Mouse (Mus musculus) stomach, embryonic 15.5 days (tissue): Measurements from ENCODE around the gene Fgf12. TPM values are rescaled to one million over a fixed set of nuclear protein-coding genes. Genes with fewer than 3 reads are reported as not detected.

ENCODE experiments used
- ATAC-seq: fragments of 200-750 bp; cut with Nextera tagmentation; 2 replicates; pipeline ENCODE4 v1.8.0; 2017; ENCODE audit warnings: low read depth, moderate number of reproducible peaks, moderate TSS enrichment; ENCODE audit not compliant: insufficient read depth, low FRiP score
- H3K27ac ChIP-seq: fragments of 300-500 bp; sonication (generic); 2 replicates; pipeline ENCODE4 v1.5.1; 2015; ENCODE audit warnings: mild to moderate bottlenecking, inconsistent platforms
- H3K27me3 ChIP-seq: fragments of 300-500 bp; sonication (generic); replicated peaks from 2 replicates; pipeline ENCODE4 v1.6.1; 2015; ENCODE audit warnings: inconsistent platforms
- H3K36me3 ChIP-seq: fragments of 300-500 bp; sonication (generic); 2 replicates; pipeline ENCODE4 v1.6.1; 2015; ENCODE audit warnings: inconsistent platforms
- H3K4me1 ChIP-seq: fragments of 300-500 bp; sonication (generic); 2 replicates; pipeline ENCODE4 v1.6.1; 2015; ENCODE audit warnings: inconsistent platforms
- H3K4me2 ChIP-seq: fragments of 300-500 bp; sonication (generic); 2 replicates; pipeline ENCODE4 v1.6.1; 2015; ENCODE audit warnings: mild to moderate bottlenecking, inconsistent platforms
- H3K4me3 ChIP-seq: fragments of 300-500 bp; sonication (generic); replicated peaks from 2 replicates; pipeline ENCODE4 v1.5.1; 2015; ENCODE audit warnings: inconsistent platforms
- H3K9ac ChIP-seq: fragments of 300-500 bp; sonication (generic); 2 replicates; pipeline ENCODE4 v1.6.1; 2015; ENCODE audit warnings: inconsistent platforms
- H3K9me3 ChIP-seq: fragments of 300-500 bp; sonication (generic); 2 replicates; pipeline ENCODE4 v1.6.1; 2016; ENCODE audit warnings: inconsistent platforms
- WGBS: fragments of 180-500 bp; shearing (Covaris S2); methylation state at CpG from one replicate; pipeline ENCODE4 v1.1.7; 2015; 5-methylcytosine and 5-hydroxymethylcytosine counted together
- polyA plus RNA-seq: library from polyadenylated mRNA; unstranded; fragments of >200 nt; fragmentation: Nextera tagmentation; extraction: Ambion mirVana; gene quantifications from 2 replicates; pipeline ENCODE4 v1.2.1, GENCODE M21; 2015

Fgf12 gene
- polyA plus RNA-seq, 1 experiment from 2014 or later = 2.4 TPM

DNA sequence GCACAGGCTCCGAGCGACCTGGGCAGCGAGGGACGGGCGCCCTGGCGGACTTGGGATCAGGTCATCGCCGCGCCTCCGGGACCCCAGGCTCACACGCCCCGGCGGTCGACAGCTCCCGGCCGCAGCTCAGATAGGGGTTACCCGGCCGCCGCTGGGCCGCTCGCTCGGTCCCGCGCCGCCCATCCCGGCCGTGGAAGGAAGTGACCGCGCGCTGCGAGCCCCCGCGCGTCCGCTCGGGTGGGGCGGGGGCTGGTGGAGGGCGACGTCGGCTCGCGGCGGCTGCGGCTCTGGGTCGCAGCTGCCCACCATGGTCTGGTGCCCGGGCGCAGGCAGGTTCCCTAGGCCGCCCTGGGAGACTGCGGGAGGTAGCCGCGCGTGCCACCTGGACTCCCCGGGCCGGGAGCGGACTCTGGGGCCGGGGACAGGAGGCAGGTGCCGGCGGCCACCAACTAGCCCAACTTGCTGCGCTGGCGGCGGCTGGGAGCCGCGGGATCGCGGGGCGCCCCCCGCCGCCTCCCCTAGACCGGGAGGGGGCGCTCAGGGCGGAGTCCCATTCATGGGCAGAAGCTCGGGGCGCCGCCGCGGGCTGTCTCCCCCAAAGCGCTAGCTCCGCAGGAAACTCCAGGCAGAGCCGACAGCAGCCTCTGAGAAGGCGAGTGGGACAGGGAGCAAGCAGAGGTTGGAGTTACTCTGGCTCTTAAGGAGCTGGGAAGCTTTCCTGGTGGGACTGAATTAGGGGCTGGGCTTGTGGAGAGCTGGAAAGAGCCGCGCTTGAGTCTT is 306.3 kb downstream of the Fgf12 start:
- peak; percentile 69 for ATAC-seq
- H3K27me3 ChIP-seq = 0 out of 2 replicates have a peak, but pooled peaks cover 16% of the 10 kb centered on the region
- peak overlapping the region; percentile 37; the same call in 1 of the 2 replicates for H3K9ac ChIP-seq
- H3K4me2 ChIP-seq = peak overlapping the region; percentile 98
- H3K9me3 ChIP-seq = no peaks in the 10 kb centered on the region
- no peaks in the 10 kb centered on the region for H3K36me3 ChIP-seq
- no peak overlapping the region for H3K27ac ChIP-seq
- under 1% methylated on average over 74 of the region's 82 CpGs for WGBS
- H3K4me3 ChIP-seq = peak overlapping the region; percentile 72
- H3K4me1 ChIP-seq = 0 out of 2 replicates have a peak, but pooled peaks cover 11% of the 10 kb centered on the region

DNA sequence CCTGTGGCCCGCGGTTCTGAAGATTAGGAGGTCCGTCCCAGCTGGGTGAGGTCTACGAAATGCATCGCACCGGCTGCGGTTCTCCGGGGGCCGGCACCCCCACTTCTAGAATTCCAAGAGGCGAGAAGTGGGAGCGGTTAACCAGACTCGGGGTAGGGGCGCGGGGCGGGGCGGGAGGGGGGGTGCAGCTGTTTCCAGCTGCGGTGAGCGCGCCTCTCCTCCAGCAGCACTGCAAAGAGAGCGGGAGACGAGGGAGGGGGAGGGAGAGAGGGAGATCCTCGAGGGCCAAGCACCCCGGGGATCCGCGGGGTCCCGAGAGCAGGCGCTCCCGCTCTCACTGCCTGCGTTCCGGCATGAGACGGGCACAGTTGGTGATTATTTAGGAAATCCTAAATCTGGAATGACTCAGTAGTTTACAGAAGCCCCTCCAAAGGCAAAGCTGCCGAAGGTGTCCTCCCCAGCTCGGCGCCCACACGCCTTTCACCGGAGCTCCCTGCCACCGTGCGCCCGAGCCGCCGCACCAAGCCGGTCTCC is 307.0 kb downstream of the Fgf12 start:
- WGBS = under 1% methylated on average over 42 of the region's 42 CpGs
- Histone ChIP-seq H3K27ac (no peak overlapping the region), H3K9me3 (no peaks in the 10 kb centered on the region), H3K4me2 (peak overlapping the region; percentile 98), H3K4me1 (0 out of 2 replicates have a peak, but pooled peaks cover 11% of the 10 kb centered on the region), H3K9ac (peak overlapping the region; percentile 37; the same call in 1 of the 2 replicates), H3K27me3 (0 out of 2 replicates have a peak, but pooled peaks cover 16% of the 10 kb centered on the region), H3K36me3 (no peaks in the 10 kb centered on the region), H3K4me3 (peak overlapping the region; percentile 72)
- no peak for ATAC-seq

DNA sequence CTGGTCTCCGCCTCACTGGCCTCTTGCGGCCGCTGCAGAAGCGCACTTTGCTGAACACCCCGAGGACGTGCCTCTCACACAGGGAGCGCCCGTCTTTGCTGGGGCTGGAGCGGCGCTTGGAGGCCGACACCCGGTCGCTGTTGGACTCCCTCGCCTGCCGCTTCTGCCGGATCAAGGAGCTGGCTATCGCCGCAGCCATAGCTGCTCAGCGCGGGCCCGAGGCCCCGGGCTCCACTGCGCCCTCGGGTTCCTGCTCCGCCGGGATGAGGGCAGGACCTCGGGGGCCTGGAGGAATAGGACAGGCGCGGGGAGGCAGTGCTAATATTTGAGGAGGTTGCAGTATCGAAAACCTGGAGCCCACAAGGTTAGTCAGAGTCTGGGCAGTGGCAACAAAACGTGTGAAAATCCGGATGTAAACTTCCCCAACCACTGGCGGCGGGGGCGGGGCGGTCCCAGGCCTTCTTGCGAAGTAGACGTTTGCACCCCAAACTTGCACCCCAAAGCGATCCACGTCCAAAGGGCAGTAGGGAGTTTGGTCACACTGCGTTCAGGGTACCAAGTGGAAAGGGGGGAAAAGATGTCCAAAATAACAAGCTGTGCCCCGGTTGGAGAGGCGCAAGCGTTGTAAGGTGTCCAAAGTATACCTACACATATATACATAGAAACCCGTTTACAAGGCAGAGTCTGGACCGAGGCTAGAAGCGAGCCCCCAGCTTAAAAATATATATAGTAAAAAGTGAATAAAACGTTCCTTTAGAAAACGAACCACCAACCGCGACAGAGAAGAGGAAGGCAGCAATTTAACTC is 307.7 kb downstream of the Fgf12 start:
- no peaks in the 10 kb centered on the region for H3K36me3 ChIP-seq
- peak overlapping the region; percentile 72 for H3K4me3 ChIP-seq
- ATAC-seq = peak; percentile 24; the same call in 1 of the 2 replicates
- H3K9me3 ChIP-seq = no peaks in the 10 kb centered on the region
- no peak overlapping the region for H3K27ac ChIP-seq
- no peak overlapping the region for H3K9ac ChIP-seq
- peak overlapping the region; percentile 98 for H3K4me2 ChIP-seq
- H3K4me1 ChIP-seq = 0 out of 2 replicates have a peak, but pooled peaks cover 11% of the 10 kb centered on the region
- WGBS = 1% methylated on average over 51 of the region's 51 CpGs
- H3K27me3 ChIP-seq = 0 out of 2 replicates have a peak, but pooled peaks cover 16% of the 10 kb centered on the region

DNA sequence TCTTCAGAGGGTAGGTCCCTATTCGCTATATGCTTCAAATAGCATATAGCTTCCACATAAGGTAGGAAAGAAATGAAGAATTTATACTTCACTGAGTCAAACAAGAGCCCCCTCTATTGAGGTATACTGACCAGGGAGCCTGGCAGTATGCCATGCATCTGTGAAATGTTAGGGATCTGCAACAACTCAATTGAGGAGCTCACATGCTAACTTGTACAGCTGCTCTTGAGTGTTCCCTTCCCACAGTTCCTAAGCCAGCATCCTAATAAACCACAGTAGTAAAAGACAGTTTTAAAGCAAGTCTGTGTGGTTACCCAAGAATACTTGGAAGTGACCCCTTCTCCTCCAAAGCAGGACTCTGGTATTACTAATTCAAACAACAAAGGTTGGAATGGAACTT is 331.3 kb downstream of the Fgf12 start:
- ATAC-seq = no peak

DNA sequence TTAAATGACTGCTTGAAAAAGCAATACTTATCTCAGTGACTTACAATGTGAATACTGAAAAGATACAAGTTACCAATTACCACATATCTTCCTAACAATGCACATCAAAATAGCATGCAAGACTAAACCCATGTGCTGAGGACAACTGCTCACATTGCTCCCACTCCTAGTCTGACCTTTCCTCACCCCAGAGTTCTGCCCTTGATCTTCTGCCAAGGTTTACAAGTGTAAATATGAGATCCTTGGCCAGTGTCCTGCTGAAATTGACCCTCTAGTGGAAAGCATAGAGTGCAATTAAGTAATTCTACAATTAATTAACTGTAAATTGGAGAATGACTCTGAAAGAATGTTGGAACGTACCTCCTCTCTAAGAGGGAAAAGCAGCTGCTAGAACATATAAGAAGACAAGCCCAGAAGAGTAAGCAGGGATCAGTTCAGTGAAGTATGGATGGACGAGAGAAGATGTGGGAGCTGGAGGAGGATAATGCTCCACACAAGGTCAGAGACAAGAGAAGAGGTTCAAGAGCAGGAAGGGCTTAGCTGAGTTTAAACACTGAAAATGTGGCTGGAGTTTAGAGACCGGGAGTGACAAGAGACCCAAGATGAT is 333.1 kb downstream of the Fgf12 start:
- Histone ChIP-seq H3K27me3 (no peaks in the 10 kb centered on the region), H3K9ac (no peak overlapping the region), H3K4me2 (no peak overlapping the region), H3K9me3 (no peaks in the 10 kb centered on the region), H3K4me3 (no peak overlapping the region), H3K36me3 (no peaks in the 10 kb centered on the region), H3K4me1 (no peaks in the 10 kb centered on the region), H3K27ac (no peak overlapping the region)
- WGBS = 68% methylated on average over 3 of the region's 3 CpGs
- ATAC-seq = no peak

More for the DNA sequence above, 331.3 kb downstream of the Fgf12 start:
- WGBS = 88% methylated on average over 1 of the region's 1 CpGs
- Histone ChIP-seq H3K4me1 (no peaks in the 10 kb centered on the region), H3K36me3 (no peaks in the 10 kb centered on the region), H3K27me3 (no peaks in the 10 kb centered on the region), H3K9me3 (no peaks in the 10 kb centered on the region), H3K27ac (no peak overlapping the region), H3K4me2 (no peak overlapping the region), H3K4me3 (no peak overlapping the region), H3K9ac (no peak overlapping the region)

DNA sequence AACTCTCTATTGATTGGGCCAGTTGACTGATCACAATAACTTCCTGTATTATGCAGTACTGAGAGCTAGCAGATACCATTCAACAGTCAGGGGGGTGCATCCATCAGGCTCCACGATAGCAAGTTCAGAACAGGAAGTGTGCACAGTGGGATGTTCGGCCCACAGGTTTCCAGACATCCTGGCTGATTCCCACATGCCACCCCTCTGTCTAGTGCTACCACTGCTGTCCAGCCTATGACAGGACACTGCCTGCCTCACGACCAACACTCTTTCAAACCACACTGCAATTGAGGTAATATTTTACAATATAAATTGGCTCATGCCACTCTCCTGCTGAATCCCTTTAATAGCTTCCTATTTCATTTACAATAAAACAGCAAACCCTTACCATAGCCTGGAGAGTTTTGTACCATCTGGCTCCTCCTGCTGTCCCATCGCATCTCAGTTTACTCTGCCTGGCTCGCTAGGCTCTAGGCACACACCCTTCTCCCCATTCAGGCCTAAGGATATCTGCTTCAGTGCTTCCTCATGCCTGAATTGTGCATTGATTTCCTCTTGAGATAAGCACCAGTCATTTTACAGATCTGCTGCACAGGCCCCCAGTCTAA is 341.6 kb downstream of the Fgf12 start:
- H3K4me3 ChIP-seq = no peak overlapping the region
- no peak overlapping the region for H3K9ac ChIP-seq
- H3K9me3 ChIP-seq = no peaks in the 10 kb centered on the region
- H3K36me3 ChIP-seq = no peaks in the 10 kb centered on the region
- ATAC-seq = no peak
- H3K4me2 ChIP-seq = no peak overlapping the region
- WGBS = 75% methylated on average over 5 of the region's 5 CpGs
- no peaks in the 10 kb centered on the region for H3K27me3 ChIP-seq
- H3K4me1 ChIP-seq = no peaks in the 10 kb centered on the region
- no peak overlapping the region for H3K27ac ChIP-seq

DNA sequence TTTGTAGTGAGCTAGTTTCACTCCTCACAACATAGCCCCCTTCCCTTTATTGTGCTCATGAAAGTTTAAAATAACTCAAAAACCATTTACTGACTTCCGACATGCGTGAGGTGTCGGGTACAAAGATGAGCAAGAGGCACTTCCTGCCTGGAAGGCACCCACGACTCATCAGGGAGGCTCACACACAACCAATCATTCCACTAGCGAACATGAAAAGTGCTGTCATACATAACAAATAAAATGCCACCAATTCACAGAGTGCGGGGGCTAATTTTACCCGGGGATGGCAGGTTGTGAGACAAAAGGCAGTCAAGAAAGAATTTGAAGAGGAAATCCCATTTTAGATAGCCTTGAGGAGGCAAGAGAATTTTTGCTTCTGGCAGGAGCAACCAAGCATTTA is 344.6 kb downstream of the Fgf12 start:
- Histone ChIP-seq H3K36me3 (no peaks in the 10 kb centered on the region), H3K27me3 (no peaks in the 10 kb centered on the region), H3K4me1 (no peaks in the 10 kb centered on the region), H3K27ac (no peak overlapping the region), H3K4me3 (no peak overlapping the region), H3K4me2 (no peak overlapping the region), H3K9me3 (no peaks in the 10 kb centered on the region), H3K9ac (no peak overlapping the region)
- no peak for ATAC-seq
- 66% methylated on average over 7 of the region's 7 CpGs for WGBS

DNA sequence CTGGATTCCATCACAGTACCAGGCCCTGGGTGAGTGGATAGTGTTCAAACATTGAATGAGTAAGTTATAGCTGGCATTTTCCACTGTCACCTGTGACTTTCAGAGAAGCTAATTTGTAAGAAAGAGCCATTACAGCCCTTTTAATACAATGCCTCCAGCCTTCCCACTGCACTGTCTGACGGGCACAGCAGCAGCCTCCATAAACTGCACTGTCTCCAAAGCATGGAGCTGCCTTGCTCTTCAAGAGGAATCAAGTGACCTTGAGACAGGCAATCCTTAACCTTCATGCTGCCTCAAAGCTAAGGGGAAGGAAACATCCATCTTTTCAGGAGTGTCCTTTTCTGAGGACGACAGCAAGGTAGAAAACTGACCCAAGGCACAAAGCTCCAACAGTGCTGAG is 345.0 kb downstream of the Fgf12 start:
- no peak for ATAC-seq
- no peak overlapping the region for H3K4me3 ChIP-seq
- WGBS = 66% methylated on average over 2 of the region's 2 CpGs

DNA sequence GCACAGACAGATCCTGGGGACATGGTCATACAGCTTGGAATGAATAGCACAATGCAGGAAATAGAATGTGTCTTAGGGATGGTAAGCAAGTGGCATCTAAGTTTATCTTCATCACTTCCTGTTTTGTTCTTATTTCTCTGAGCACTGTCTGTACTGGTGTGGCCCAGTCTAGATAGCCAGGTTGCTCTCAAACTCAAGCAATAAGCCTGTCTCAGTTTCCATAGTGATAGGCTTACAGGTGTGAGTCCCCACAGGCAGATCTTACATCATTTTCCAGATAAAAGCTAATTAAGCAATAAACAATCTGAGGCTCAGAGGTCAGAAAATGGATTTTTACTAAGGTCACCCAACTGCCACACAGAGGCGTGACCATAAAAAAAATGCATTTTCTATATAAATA is 348.7 kb downstream of the Fgf12 start:
- H3K9ac ChIP-seq = no peak overlapping the region
- no peak overlapping the region for H3K27ac ChIP-seq
- no peaks in the 10 kb centered on the region for H3K27me3 ChIP-seq
- H3K4me3 ChIP-seq = no peak overlapping the region
- 67% methylated on average over 1 of the region's 1 CpGs for WGBS
- ATAC-seq = no peak
- no peaks in the 10 kb centered on the region for H3K4me1 ChIP-seq
- no peak overlapping the region for H3K4me2 ChIP-seq
- H3K36me3 ChIP-seq = no peaks in the 10 kb centered on the region
- H3K9me3 ChIP-seq = no peaks in the 10 kb centered on the region

More for the DNA sequence above, 345.0 kb downstream of the Fgf12 start:
- Histone ChIP-seq H3K9me3 (no peaks in the 10 kb centered on the region), H3K9ac (no peak overlapping the region), H3K27ac (no peak overlapping the region), H3K4me2 (no peak overlapping the region), H3K4me1 (no peaks in the 10 kb centered on the region), H3K36me3 (no peaks in the 10 kb centered on the region), H3K27me3 (no peaks in the 10 kb centered on the region)

DNA sequence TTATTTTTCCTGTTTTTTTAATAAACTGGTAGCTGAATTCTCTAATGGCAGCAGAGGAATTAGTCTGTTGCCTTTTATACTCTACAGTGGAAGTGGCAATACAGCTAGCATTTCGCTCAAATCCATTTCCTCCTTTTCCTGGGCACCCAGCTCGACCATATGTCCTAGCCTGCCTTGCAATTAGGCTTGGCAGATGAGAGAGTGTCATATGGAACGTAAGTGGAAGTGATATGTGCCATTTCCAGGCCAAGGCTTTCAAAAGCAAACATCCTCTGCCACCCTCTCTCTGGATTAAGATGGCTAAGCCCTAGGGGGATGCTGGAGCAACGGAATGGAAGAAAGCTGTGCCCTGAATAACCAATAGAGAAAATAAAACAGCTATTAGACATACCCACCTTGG is 350.2 kb downstream of the Fgf12 start:
- no peak overlapping the region for H3K4me2 ChIP-seq
- no peak overlapping the region for H3K9ac ChIP-seq
- H3K9me3 ChIP-seq = no peaks in the 10 kb centered on the region
- no peak for ATAC-seq
- no peaks in the 10 kb centered on the region for H3K4me1 ChIP-seq
- no peaks in the 10 kb centered on the region for H3K27me3 ChIP-seq
- H3K36me3 ChIP-seq = no peaks in the 10 kb centered on the region
- H3K27ac ChIP-seq = no peak overlapping the region
- 61% methylated on average over 4 of the region's 4 CpGs for WGBS
- no peak overlapping the region for H3K4me3 ChIP-seq

DNA sequence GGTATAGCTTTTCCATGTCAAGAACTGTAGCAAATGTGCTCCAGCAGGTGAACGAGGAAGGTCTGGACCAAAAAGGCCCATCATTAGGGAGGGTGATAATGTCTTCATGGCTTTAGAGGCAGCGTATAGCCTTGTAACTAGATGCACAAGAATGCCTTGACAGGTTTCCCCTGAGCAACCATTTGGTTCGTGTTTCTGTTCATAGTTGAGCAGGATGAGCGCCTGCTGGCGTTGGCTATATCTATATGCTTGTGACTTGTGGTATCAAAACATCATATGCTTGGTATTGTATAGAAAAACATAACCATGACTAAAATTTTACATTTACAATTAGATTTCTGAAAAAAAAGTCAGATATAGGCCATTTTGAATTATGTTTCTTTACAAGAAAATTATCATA is 361.6 kb downstream of the Fgf12 start:
- Histone ChIP-seq H3K4me1 (no peaks in the 10 kb centered on the region), H3K4me3 (no peak overlapping the region), H3K36me3 (no peaks in the 10 kb centered on the region), H3K27ac (no peak overlapping the region), H3K9ac (no peak overlapping the region), H3K4me2 (no peak overlapping the region), H3K27me3 (no peaks in the 10 kb centered on the region), H3K9me3 (no peaks in the 10 kb centered on the region)
- ATAC-seq = no peak
- 88% methylated on average over 5 of the region's 5 CpGs for WGBS
